Mouse (Mus musculus): ENCODE data around the gene R3hdm2. TPM values are rescaled to one million over a fixed set of nuclear protein-coding genes. Genes with fewer than 3 reads are reported as not detected.

R3hdm2 gene
- polyA plus RNA-seq, 1 experiment = 110 TPM

DNA sequence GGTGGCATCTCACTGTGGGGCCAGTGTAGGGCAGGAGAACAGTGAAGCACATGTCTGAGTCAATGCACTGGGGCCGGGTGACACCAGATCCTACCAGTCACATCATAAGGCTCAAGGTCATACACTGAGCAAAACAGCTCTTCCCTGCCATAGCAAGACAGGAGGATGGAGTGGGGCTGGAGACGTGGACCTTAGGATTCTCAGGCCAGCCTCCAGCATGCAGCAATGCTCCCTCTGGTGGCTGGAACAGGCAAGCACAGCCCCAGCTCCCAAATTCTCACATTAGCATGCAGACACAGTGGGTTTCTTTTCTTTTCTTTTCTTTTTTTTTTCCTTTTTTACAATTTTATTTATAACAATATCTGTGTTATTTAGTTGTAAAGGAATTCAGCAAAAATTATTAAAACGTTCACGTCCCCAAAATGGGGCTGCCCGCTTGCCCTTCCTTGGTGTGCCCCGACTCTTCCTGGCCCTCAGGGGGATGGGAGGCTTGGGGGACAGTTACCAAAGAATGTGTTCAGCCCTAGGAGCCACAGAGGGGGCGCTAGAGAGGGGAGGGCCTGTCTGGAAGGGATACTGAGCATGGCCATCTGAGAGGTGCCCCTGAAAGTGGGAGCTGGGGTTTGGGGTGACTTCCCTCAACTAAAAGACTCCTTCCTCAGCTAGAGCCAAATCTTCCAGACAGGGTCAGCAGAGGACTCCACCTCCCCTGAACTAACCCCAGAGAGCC lies 157.9 kb downstream of the R3hdm2 start:
- TF ChIP-seq POLR2A (IDR thresholded peaks at IDR 0.05; ENCODE audit: borderline replicate concordance, extremely low read depth, insufficient read depth, insufficient read length, poor library complexity, severe bottlenecking) = no peak
- TF ChIP-seq CTCF (IDR thresholded peaks at IDR 0.05; ENCODE audit: borderline replicate concordance, extremely low read depth, insufficient read depth, insufficient read length) = peak; percentile 98
- peak; percentile 90 for DNase-seq (ENCODE audit: low read depth)

DNA sequence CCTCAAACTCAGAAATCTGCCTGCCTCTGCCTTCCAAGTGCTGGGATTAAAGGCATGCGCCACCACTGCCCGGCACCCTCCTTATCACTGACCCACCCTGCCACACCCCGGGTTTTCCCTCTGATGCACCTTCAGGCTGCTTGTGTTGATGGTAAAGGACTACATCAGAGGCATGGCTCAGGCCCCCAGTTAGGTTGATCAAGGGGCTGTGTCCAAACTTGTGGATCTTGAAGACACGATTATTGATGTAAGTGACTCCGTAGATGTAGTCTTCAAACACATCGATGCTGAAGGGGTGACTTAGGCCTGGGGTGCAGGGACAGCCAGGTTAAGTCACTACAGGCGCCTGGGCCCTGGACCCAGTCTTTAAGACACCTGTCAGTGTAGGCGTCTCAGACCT lies 161.4 kb downstream of the R3hdm2 start:
- no peak for DNase-seq (ENCODE audit: low read depth)
- TF ChIP-seq POLR2A (IDR thresholded peaks at IDR 0.05; ENCODE audit: borderline replicate concordance, extremely low read depth, insufficient read depth, insufficient read length, poor library complexity, severe bottlenecking) = no peak
- no peak for TF ChIP-seq CTCF (IDR thresholded peaks at IDR 0.05; ENCODE audit: borderline replicate concordance, extremely low read depth, insufficient read depth, insufficient read length)

DNA sequence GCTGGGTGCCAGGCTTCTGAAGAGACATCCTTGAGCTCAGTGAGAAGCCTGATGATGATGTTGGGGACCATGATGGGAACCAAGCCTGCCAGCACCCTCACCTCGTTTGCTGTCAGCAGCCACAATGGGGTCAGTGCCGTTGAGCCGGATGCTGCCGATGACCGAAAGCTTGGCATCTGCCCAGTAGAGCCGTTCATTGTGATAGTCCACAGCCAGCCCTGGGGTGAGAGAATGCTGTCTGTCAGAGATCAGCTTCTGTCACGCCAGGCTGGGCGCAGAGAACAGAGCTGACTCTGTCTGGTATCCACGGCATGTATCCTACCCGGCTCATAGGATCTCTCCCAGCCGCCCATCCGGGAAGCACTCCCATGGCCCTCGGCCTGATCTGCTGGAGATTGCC lies 162.0 kb downstream of the R3hdm2 start:
- DNase-seq (ENCODE audit: low read depth) = no peak
- TF ChIP-seq CTCF (IDR thresholded peaks at IDR 0.05; ENCODE audit: borderline replicate concordance, extremely low read depth, insufficient read depth, insufficient read length) (no peak), POLR2A (IDR thresholded peaks at IDR 0.05; ENCODE audit: borderline replicate concordance, extremely low read depth, insufficient read depth, insufficient read length, poor library complexity, severe bottlenecking) (no peak)

DNA sequence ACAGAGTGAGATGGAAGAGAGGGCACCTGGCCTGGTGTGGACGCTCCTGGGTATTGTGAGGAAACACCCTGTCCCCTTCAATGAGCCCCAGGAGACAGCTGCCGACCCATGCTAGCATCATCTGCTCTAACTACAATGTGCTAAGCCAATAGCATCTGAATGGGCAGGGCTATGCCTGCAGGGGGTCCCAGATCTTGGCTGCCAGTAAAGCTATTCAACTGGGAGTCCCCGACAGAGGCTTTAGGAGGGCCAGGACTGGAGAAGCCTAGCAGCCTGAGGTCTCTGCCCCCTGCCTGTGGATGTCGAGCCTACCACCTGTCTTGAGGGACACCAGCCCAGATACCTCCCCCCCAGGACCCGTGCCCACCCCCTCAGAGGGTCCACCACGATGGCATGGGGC lies 162.6 kb downstream of the R3hdm2 start:
- no peak for TF ChIP-seq CTCF (IDR thresholded peaks at IDR 0.05; ENCODE audit: borderline replicate concordance, extremely low read depth, insufficient read depth, insufficient read length)
- no peak for TF ChIP-seq POLR2A (IDR thresholded peaks at IDR 0.05; ENCODE audit: borderline replicate concordance, extremely low read depth, insufficient read depth, insufficient read length, poor library complexity, severe bottlenecking)
- no peak for DNase-seq (ENCODE audit: low read depth)

DNA sequence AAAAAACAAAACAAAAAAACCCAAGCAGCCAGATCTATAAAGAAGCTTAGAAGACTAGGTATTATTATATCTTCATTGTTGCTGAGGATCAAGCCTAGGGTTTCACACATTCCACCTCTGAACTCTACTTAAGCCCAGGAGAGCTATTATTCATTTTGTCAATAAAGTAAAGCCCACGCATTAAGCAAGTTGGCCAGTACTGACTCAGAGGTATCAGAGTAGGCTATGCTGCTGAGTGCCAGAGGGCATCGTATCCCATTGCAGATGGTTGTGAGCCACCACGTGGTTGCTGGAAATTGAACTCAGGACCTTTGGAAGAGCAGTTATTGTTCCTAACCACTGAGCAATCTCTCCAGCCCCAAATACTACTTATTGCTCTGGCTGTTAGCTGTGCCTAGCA lies 163.8 kb downstream of the R3hdm2 start:
- no peak for DNase-seq (ENCODE audit: low read depth)
- TF ChIP-seq CTCF (IDR thresholded peaks at IDR 0.05; ENCODE audit: borderline replicate concordance, extremely low read depth, insufficient read depth, insufficient read length) (no peak), POLR2A (IDR thresholded peaks at IDR 0.05; ENCODE audit: borderline replicate concordance, extremely low read depth, insufficient read depth, insufficient read length, poor library complexity, severe bottlenecking) (no peak)

DNA sequence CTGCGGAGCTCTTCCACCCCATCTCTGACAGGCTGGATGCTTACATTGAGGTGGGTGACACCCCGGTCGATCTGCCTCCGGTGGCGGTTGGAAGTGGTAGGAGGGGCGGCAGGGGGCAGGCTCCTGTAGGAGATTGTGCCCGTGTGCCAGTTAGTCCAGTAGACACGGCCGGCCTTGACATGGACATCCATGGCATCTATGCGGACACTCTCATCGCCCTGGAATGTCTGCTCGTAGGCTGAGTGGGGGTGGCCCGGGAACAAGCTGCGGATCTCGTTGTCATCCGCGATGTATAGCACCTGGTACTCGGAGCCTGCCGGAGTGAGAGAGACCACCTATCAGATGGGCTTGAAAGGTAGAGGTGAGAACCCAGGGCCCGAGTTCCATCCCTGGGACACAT lies 164.2 kb downstream of the R3hdm2 start:
- no peak for TF ChIP-seq CTCF (IDR thresholded peaks at IDR 0.05; ENCODE audit: borderline replicate concordance, extremely low read depth, insufficient read depth, insufficient read length)
- no peak for TF ChIP-seq POLR2A (IDR thresholded peaks at IDR 0.05; ENCODE audit: borderline replicate concordance, extremely low read depth, insufficient read depth, insufficient read length, poor library complexity, severe bottlenecking)
- DNase-seq (ENCODE audit: low read depth) = no peak

DNA sequence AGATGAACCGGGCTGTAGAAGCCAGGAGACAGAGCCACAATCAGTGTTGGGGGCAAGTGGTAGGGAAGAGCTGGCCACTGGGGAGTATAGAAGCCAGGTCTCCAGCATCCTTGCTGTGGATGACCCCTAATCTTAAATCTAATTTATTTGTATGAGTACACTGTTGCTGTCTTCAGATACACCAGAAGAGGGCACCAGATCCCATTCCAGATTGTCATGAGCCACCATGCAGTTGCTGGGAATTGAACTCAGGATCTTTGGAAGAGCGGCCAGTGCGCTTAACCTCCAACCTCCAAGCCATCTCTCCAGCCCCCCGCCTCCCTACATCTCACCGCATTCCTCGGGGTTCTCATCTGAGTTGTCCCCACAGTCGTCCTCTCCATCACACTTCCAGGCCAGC lies 166.4 kb downstream of the R3hdm2 start:
- no peak for DNase-seq (ENCODE audit: low read depth)
- no peak for TF ChIP-seq POLR2A (IDR thresholded peaks at IDR 0.05; ENCODE audit: borderline replicate concordance, extremely low read depth, insufficient read depth, insufficient read length, poor library complexity, severe bottlenecking)
- TF ChIP-seq CTCF (IDR thresholded peaks at IDR 0.05; ENCODE audit: borderline replicate concordance, extremely low read depth, insufficient read depth, insufficient read length) = peak; percentile 21; the same call in 1 of the 2 replicates

DNA sequence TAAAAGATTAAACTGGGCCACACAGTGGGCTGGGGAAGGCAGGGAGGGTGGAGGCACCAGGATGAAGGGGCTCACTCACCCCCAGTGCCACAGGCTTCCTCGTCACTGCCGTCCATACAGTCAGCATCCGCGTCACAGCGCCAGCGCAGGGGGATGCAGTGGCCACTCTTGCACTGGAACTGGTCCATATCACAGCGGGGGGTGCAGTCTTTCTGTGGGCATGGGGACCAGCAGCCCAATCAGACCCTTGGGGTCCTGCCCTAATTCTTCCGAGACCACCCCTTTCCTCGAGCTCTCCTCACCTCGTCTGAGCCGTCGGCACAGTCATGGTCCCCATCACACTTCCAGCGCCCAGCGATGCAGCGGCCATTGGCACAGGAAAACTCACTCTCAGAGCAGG lies 168.1 kb downstream of the R3hdm2 start:
- TF ChIP-seq CTCF (IDR thresholded peaks at IDR 0.05; ENCODE audit: borderline replicate concordance, extremely low read depth, insufficient read depth, insufficient read length) (no peak), POLR2A (IDR thresholded peaks at IDR 0.05; ENCODE audit: borderline replicate concordance, extremely low read depth, insufficient read depth, insufficient read length, poor library complexity, severe bottlenecking) (no peak)

More for the DNA sequence above, 168.1 kb downstream of the R3hdm2 start:
- no peak for DNase-seq (ENCODE audit: low read depth)

Other genes with a start within 250 kb of the R3hdm2 start
- gene B4galnt1, start 215.1 kb upstream of the R3hdm2 start, polyA plus RNA-seq (2012; rRNA removed) = 48.7 and 72.4 TPM in 2 replicates
- gene Slc26a10, start 199.7 kb upstream of the R3hdm2 start, polyA plus RNA-seq (2012; rRNA removed) = 1.1 and 2.6 TPM in 2 replicates
- gene Arhgef25, start 190.2 kb upstream of the R3hdm2 start, polyA plus RNA-seq (2012; rRNA removed) = 66.7 and 98.2 TPM in 2 replicates
- gene Dtx3, start 184.6 kb upstream of the R3hdm2 start, polyA plus RNA-seq (2012; rRNA removed) = 405 and 652 TPM in 2 replicates
- gene Pip4k2c, start 168.7 kb upstream of the R3hdm2 start, polyA plus RNA-seq (2012; rRNA removed) = 20.2 and 24.7 TPM in 2 replicates
- 97.5 and 134 TPM in 2 replicates for gene Kif5a, start 117.0 kb upstream of the R3hdm2 start, polyA plus RNA-seq (2012; rRNA removed)
- 326 and 373 TPM in 2 replicates for gene Dctn2, start 114.0 kb upstream of the R3hdm2 start, polyA plus RNA-seq (2012; rRNA removed)
- 39.2 and 67.3 TPM in 2 replicates for gene Mbd6, start 91.3 kb upstream of the R3hdm2 start, polyA plus RNA-seq (2012; rRNA removed)
- 88.2 and 102 TPM in 2 replicates for gene Mars, start 68.5 kb upstream of the R3hdm2 start, polyA plus RNA-seq (2012; rRNA removed)
- 0.49 and 0.71 TPM in 2 replicates for gene Arhgap9, start 58.4 kb upstream of the R3hdm2 start, polyA plus RNA-seq (2012; rRNA removed)
- 7.4 and 11.3 TPM in 2 replicates for gene Gli1, start 38.4 kb upstream of the R3hdm2 start, polyA plus RNA-seq (2012; rRNA removed)
- not detected in 2 replicates for gene Inhbe, start 25.9 kb upstream of the R3hdm2 start, polyA plus RNA-seq (2012; rRNA removed)
- gene Inhbc, start 9.9 kb upstream of the R3hdm2 start, polyA plus RNA-seq (2012; rRNA removed) = not detected in 2 replicates
- gene Stac3, start 121.4 kb downstream of the R3hdm2 start, polyA plus RNA-seq (2012; rRNA removed) = 6.8 and 9.8 TPM in 2 replicates
- 10.8 and 13.0 TPM in 2 replicates for gene Ndufa4l2, start 134.6 kb downstream of the R3hdm2 start, polyA plus RNA-seq (2012; rRNA removed)
- 80.8 and 100 TPM in 2 replicates for gene Shmt2, start 142.1 kb downstream of the R3hdm2 start, polyA plus RNA-seq (2012; rRNA removed)
- gene Nxph4, start 154.2 kb downstream of the R3hdm2 start, polyA plus RNA-seq (2012; rRNA removed) = 19.9 and 48.8 TPM in 2 replicates
- gene Lrp1, start 240.8 kb downstream of the R3hdm2 start, polyA plus RNA-seq (2012; rRNA removed) = 155 and 269 TPM in 2 replicates

Data from brain, embryonic 14.5 days (tissue).